Mouse (Mus musculus) hindbrain, embryonic 13.5 days (tissue): ENCODE measurements around the gene Lrrc7. TPM values are rescaled to one million over a fixed set of nuclear protein-coding genes. Genes with fewer than 3 reads are reported as not detected.

Experiments
- ATAC-seq: fragments of 200-750 bp; cut with Nextera tagmentation; 2 replicates; pipeline ENCODE4 v1.8.0; 2017; ENCODE audit warnings: moderate TSS enrichment; ENCODE audit not compliant: low FRiP score
- H3K27ac ChIP-seq: fragments of 300-500 bp; sonication (generic); 2 replicates; pipeline ENCODE4 v1.5.1; 2015; ENCODE audit warnings: inconsistent platforms, mild to moderate bottlenecking, moderate library complexity
- H3K27me3 ChIP-seq: fragments of 300-500 bp; sonication (generic); 2 replicates; pipeline ENCODE4 v1.6.1; 2015; ENCODE audit warnings: mild to moderate bottlenecking, inconsistent platforms
- H3K36me3 ChIP-seq: fragments of 300-500 bp; sonication (generic); 2 replicates; pipeline ENCODE4 v1.6.1; 2015; ENCODE audit warnings: mild to moderate bottlenecking, inconsistent platforms
- H3K4me1 ChIP-seq: fragments of 300-500 bp; sonication (generic); replicated peaks from 2 replicates; pipeline ENCODE4 v1.6.1; 2015; ENCODE audit warnings: inconsistent platforms
- H3K4me2 ChIP-seq: fragments of 300-500 bp; sonication (generic); 2 replicates; pipeline ENCODE4 v1.6.1; 2015; ENCODE audit warnings: inconsistent platforms, mild to moderate bottlenecking, moderate library complexity
- H3K4me3 ChIP-seq: fragments of 300-500 bp; sonication (generic); 2 replicates; pipeline ENCODE4 v1.5.1; 2015; ENCODE audit warnings: mild to moderate bottlenecking, inconsistent platforms
- H3K9ac ChIP-seq: fragments of 300-500 bp; sonication (generic); 2 replicates; pipeline ENCODE4 v1.6.1; 2015; ENCODE audit warnings: mild to moderate bottlenecking, inconsistent platforms
- H3K9me3 ChIP-seq: fragments of 300-500 bp; sonication (generic); 2 replicates; pipeline ENCODE4 v1.6.1; 2016; ENCODE audit warnings: inconsistent platforms
- WGBS: fragments of 180-500 bp; shearing (Covaris S2); methylation state at CpG from one replicate; pipeline ENCODE4 v1.1.7; 2015; 5-methylcytosine and 5-hydroxymethylcytosine counted together
- polyA plus RNA-seq: library from polyadenylated mRNA; unstranded; fragments of >200 nt; fragmentation: Nextera tagmentation; extraction: Ambion mirVana; gene quantifications from 2 replicates; pipeline ENCODE4 v1.2.1, GENCODE M21; 2015

The Lrrc7 gene
- polyA plus RNA-seq = 11.5 and 12.2 TPM in 2 replicates

DNA sequence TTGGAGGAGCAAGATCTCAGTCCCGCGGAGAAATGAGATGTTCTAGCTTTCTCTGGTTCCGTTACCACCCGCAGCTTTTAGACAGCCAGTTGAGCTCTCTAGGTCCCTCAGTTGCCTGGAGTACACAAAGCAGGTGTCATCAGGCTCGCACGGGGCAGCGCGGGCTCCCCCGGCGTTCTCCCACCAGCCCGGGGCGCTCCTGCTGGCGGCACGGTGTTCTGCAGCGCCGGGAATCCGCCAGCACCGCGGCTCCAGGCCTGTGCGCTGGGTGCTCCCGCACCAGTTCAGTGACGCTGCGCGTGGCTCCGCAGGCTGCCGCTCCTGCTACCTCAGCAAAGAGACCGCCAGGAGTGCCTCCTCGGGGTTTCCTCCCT, at the start of gene Lrrc7:
Gene Lrrc7, minus strand, starts transcription at position 235 of the 374 bp plus-strand sequence.
- H3K36me3 ChIP-seq = no peaks in the 10 kb centered on the region
- peak; percentile 86 for ATAC-seq
- WGBS = 0% methylated on average over 28 of the region's 28 CpGs
- H3K4me2 ChIP-seq = peak within 1 kb of the TSS; percentile 78
- H3K27me3 ChIP-seq = no peaks in the 10 kb centered on the region
- no peaks in the 10 kb centered on the region for H3K9me3 ChIP-seq
- peak within 1 kb of the TSS; percentile 94 for H3K27ac ChIP-seq
- H3K9ac ChIP-seq = peak within 1 kb of the TSS; percentile 95
- peaks cover 18% of the 10 kb centered on the region for H3K4me1 ChIP-seq
- H3K4me3 ChIP-seq = peak within 1 kb of the TSS; percentile 90

- Histone ChIP-seq H3K4me2 (no peak overlapping the region), H3K27ac (no peak overlapping the region), H3K9ac (no peak overlapping the region), H3K4me3 (no peak overlapping the region), H3K36me3 (no peaks in the 10 kb centered on the region), H3K9me3 (no peaks in the 10 kb centered on the region), H3K27me3 (no peaks in the 10 kb centered on the region), H3K4me1 (no peaks in the 10 kb centered on the region)
- WGBS = 44% methylated on average over 1 of the region's 1 CpGs
- ATAC-seq = no peak
Measured at GRCm38 (mm10) chr3:158607065-158607464, 45.0 kb upstream of the Lrrc7 start.

GRCm38 (mm10) chr3:158605274-158605673, 43.3 kb upstream of the Lrrc7 start:
- Histone ChIP-seq H3K4me2 (no peak overlapping the region), H3K9ac (no peak overlapping the region), H3K9me3 (no peaks in the 10 kb centered on the region), H3K4me1 (no peaks in the 10 kb centered on the region), H3K4me3 (no peak overlapping the region), H3K36me3 (no peaks in the 10 kb centered on the region), H3K27me3 (no peaks in the 10 kb centered on the region), H3K27ac (no peak overlapping the region)
- no peak for ATAC-seq

DNA sequence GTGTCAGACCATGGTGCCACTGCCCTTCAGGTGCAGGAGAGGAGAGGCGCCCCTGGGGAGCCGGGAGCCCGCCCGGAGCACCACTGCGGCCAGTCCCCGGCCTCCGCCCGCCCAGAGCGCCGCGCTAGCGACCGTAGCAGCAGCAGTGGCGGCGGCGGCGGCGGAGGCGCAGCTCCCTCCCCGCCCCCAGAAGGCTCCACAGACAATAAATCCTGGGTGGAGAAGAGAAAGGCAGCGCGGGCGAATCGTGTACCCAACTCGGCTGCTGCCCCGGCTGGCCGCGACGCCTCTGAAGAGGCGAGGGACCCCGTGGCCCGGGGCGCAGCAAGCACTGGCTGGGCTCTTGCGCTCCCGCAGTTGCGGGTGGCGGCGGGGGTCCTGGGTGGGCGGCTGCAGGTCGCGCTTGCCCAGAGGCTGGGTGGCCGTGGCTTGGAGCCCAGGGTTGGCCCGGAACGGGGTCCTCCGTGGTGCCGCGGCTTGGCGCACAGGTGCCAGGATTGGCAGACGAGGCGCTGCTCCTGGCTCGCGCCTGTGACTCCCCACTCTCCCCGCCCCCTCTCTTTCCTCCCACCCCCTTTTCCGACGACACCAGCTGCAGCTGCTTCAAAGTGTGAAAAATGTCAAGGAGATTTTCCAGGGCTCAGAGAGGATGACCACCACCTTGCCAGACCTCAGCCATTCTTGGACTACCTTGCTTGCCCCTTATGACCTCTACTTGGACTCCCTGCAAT, 600 bp downstream of the Lrrc7 start:
- peaks cover 22% of the 10 kb centered on the region for H3K4me1 ChIP-seq
- peak overlapping the region; percentile 78 for H3K4me2 ChIP-seq
- WGBS = under 1% methylated on average over 45 of the region's 55 CpGs
- ATAC-seq = peak; percentile 85
- H3K9me3 ChIP-seq = no peaks in the 10 kb centered on the region
- peak overlapping the region; percentile 90 for H3K4me3 ChIP-seq
- peak overlapping the region; percentile 95 for H3K9ac ChIP-seq
- H3K36me3 ChIP-seq = no peaks in the 10 kb centered on the region
- H3K27me3 ChIP-seq = no peaks in the 10 kb centered on the region
- peak overlapping the region; percentile 94 for H3K27ac ChIP-seq

- H3K9me3 ChIP-seq = no peaks in the 10 kb centered on the region
- H3K4me1 ChIP-seq = peaks cover 24% of the 10 kb centered on the region
- peak overlapping the region; percentile 78 for H3K4me2 ChIP-seq
- H3K4me3 ChIP-seq = peak overlapping the region; percentile 90
- H3K27ac ChIP-seq = peak overlapping the region; percentile 94
- H3K36me3 ChIP-seq = no peaks in the 10 kb centered on the region
- H3K27me3 ChIP-seq = no peaks in the 10 kb centered on the region
- WGBS = under 1% methylated on average over 16 of the region's 16 CpGs
- peak; percentile 43; the same call in 1 of the 2 replicates for ATAC-seq
- peak overlapping the region; percentile 95 for H3K9ac ChIP-seq
Measured at GRCm38 (mm10) chr3:158560891-158561255, 1.1 kb downstream of the Lrrc7 start.

GRCm38 (mm10) chr3:158559691-158560650, 2.0 kb downstream of the Lrrc7 start:
- Histone ChIP-seq H3K9ac (peak overlapping the region; percentile 95), H3K9me3 (no peaks in the 10 kb centered on the region)

GRCm38 (mm10) chr3:158559131-158559658, 2.8 kb downstream of the Lrrc7 start:
- Histone ChIP-seq H3K27ac (peak overlapping the region; percentile 94), H3K9me3 (no peaks in the 10 kb centered on the region), H3K4me2 (peak overlapping the region; percentile 78), H3K9ac (peak overlapping the region; percentile 95), H3K4me3 (peak overlapping the region; percentile 90), H3K36me3 (no peaks in the 10 kb centered on the region), H3K4me1 (peaks cover 27% of the 10 kb centered on the region), H3K27me3 (no peaks in the 10 kb centered on the region)
- 0 out of 2 replicates have a peak, but pooled peaks have one; percentile 0 for ATAC-seq
- WGBS = 13% methylated on average over 5 of the region's 5 CpGs

More at GRCm38 (mm10) chr3:158559691-158560650, 2.0 kb downstream of the Lrrc7 start:
- peak; percentile 49 for ATAC-seq
- H3K36me3 ChIP-seq = no peaks in the 10 kb centered on the region
- no peaks in the 10 kb centered on the region for H3K27me3 ChIP-seq
- peaks cover 24% of the 10 kb centered on the region for H3K4me1 ChIP-seq
- peak overlapping the region; percentile 94 for H3K27ac ChIP-seq
- H3K4me3 ChIP-seq = peak overlapping the region; percentile 90
- H3K4me2 ChIP-seq = peak overlapping the region; percentile 78
- 2% methylated on average over 18 of the region's 18 CpGs for WGBS

DNA sequence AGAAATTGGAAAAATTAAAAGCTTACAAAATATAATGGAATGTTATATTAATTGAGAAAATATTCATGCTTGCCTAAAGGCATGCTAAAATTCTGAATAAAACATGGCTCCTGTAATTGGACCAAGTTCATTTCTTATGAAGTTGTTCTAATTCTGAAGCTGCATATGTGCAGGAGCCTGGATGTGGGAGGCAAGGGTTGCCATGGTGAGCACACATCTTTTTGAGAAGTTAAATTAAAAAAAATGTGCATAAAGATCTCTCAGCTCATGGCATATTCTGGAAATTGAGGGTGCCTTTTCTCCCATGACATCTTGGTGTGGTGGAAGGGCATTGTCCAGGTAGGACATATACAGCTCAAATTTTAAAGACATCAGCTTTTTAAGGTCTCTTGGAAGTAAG, 3.4 kb downstream of the Lrrc7 start:
- Histone ChIP-seq H3K4me3 (peak overlapping the region; percentile 90), H3K9ac (no peak overlapping the region), H3K4me1 (peaks cover 28% of the 10 kb centered on the region)

GRCm38 (mm10) chr3:158554280-158554679, 7.7 kb downstream of the Lrrc7 start:
- Histone ChIP-seq H3K4me1 (peaks cover 13% of the 10 kb centered on the region), H3K27ac (no peak overlapping the region), H3K9me3 (no peaks in the 10 kb centered on the region), H3K9ac (no peak overlapping the region), H3K36me3 (no peaks in the 10 kb centered on the region), H3K4me3 (no peak overlapping the region), H3K27me3 (no peaks in the 10 kb centered on the region), H3K4me2 (no peak overlapping the region)
- peak; percentile 65 for ATAC-seq

More for the DNA sequence above, 3.4 kb downstream of the Lrrc7 start:
- Histone ChIP-seq H3K36me3 (no peaks in the 10 kb centered on the region), H3K27ac (no peak overlapping the region), H3K9me3 (no peaks in the 10 kb centered on the region), H3K27me3 (no peaks in the 10 kb centered on the region), H3K4me2 (peak overlapping the region; percentile 78)
- ATAC-seq = no peak

GRCm38 (mm10) chr3:158552105-158552504, 9.9 kb downstream of the Lrrc7 start:
- Histone ChIP-seq H3K4me1 (peaks cover 10% of the 10 kb centered on the region), H3K4me2 (no peak overlapping the region), H3K27me3 (no peaks in the 10 kb centered on the region), H3K9ac (no peak overlapping the region), H3K36me3 (no peaks in the 10 kb centered on the region), H3K9me3 (no peaks in the 10 kb centered on the region), H3K27ac (no peak overlapping the region), H3K4me3 (no peak overlapping the region)
- no peak for ATAC-seq
- WGBS = 80% methylated on average over 5 of the region's 5 CpGs

DNA sequence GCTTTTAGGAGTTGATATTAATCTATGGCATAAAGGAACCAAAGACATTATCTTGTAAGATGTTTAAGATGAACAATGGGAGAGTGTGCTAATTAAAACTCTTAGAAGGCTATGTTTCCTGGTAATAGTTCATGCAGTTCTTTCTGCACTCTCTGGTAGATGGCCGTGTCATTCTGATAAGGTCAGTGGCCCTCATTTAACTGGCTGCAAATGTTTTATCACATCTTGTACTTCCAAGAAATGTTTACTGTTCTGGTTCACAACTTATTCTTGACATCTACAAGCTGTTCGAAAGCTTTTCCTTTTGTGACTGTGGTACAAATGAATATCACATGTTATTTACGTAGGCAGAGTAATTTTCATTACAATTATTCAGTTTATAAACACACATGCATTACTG, 18.5 kb downstream of the Lrrc7 start:
- H3K27ac ChIP-seq = no peak overlapping the region
- no peaks in the 10 kb centered on the region for H3K36me3 ChIP-seq
- H3K4me3 ChIP-seq = no peak overlapping the region
- no peak for ATAC-seq
- no peaks in the 10 kb centered on the region for H3K9me3 ChIP-seq
- H3K9ac ChIP-seq = no peak overlapping the region
- H3K27me3 ChIP-seq = no peaks in the 10 kb centered on the region
- no peak overlapping the region for H3K4me2 ChIP-seq
- H3K4me1 ChIP-seq = no peaks in the 10 kb centered on the region
- WGBS = 82% methylated on average over 3 of the region's 3 CpGs

GRCm38 (mm10) chr3:158532859-158533258, 29.2 kb downstream of the Lrrc7 start:
- no peak overlapping the region for H3K4me3 ChIP-seq
- no peaks in the 10 kb centered on the region for H3K36me3 ChIP-seq
- no peaks in the 10 kb centered on the region for H3K27me3 ChIP-seq
- ATAC-seq = no peak
- no peaks in the 10 kb centered on the region for H3K4me1 ChIP-seq
- WGBS = 81% methylated on average over 2 of the region's 2 CpGs
- no peak overlapping the region for H3K9ac ChIP-seq
- no peak overlapping the region for H3K27ac ChIP-seq
- H3K9me3 ChIP-seq = no peaks in the 10 kb centered on the region
- no peak overlapping the region for H3K4me2 ChIP-seq
